Mouse (Mus musculus) MEL (cell line): ENCODE data around the gene Opcml. TPM values are rescaled to one million over a fixed set of nuclear protein-coding genes. Genes with fewer than 3 reads are reported as not detected.

Source experiments
- DNase-seq: peaks from one replicate; pipeline ENCODE4 v3.0.0; 2011; ENCODE audit warnings: low read depth, low spot score
- H3K27ac ChIP-seq: 2 replicates; pipeline ENCODE4 v1.5.1; 2012; ENCODE audit warnings: low read depth, mild to moderate bottlenecking, control low read depth, low read length, moderate library complexity; ENCODE audit not compliant: control insufficient read depth
- H3K27me3 ChIP-seq, 2 experiments: fragments of 150-350 bp in 1 of 2; sonication (generic) in 1 of 2; 2 replicates each; pipeline ENCODE4 v1.6.1; 2012; ENCODE audit warnings: low read length in 2 of 2, mild to moderate bottlenecking in 2 of 2, improper control_type of control experiment in 1 of 2, moderate library complexity in 1 of 2; ENCODE audit not compliant: insufficient read depth in 2 of 2, control insufficient read depth in 1 of 2
- H3K36me3 ChIP-seq, 2 experiments: 2 replicates each; pipeline ENCODE4 v1.6.1; 2012 to 2014; ENCODE audit warnings: low read length in 2 of 2, improper control_type of control experiment in 1 of 2, inconsistent platforms in 1 of 2, mild to moderate bottlenecking in 1 of 2; ENCODE audit not compliant: insufficient read depth in 2 of 2, control insufficient read depth in 1 of 2
- H3K4me1 ChIP-seq, 2 experiments: fragments of 150-350 bp in 1 of 2; sonication (generic) in 1 of 2; 2 replicates each; pipeline ENCODE4 v1.6.1; 2012; ENCODE audit warnings: low read length in 2 of 2, improper control_type of control experiment in 1 of 2, mild to moderate bottlenecking in 1 of 2; ENCODE audit not compliant: insufficient read depth in 2 of 2, control insufficient read depth in 1 of 2
- H3K4me3 ChIP-seq, 2 experiments: fragments of 150-350 bp in 1 of 2; sonication (generic) in 1 of 2; 2 replicates each; pipeline ENCODE4 v1.5.1; 2012; ENCODE audit warnings: low read depth in 2 of 2, low read length in 2 of 2, mild to moderate bottlenecking in 2 of 2, moderate library complexity in 2 of 2, control low read depth in 1 of 2, improper control_type of control experiment in 1 of 2; ENCODE audit not compliant: control insufficient read depth in 1 of 2, insufficient read depth in 1 of 2
- H3K79me2 ChIP-seq: 2 replicates; pipeline ENCODE4 v1.6.1; 2012; ENCODE audit warnings: mild to moderate bottlenecking, low read length, moderate library complexity; ENCODE audit not compliant: control insufficient read depth, poor library complexity, insufficient read depth
- H3K9ac ChIP-seq: 2 replicates; pipeline ENCODE4 v1.6.1; 2012; ENCODE audit warnings: low read depth, mild to moderate bottlenecking, control low read depth, low read length, moderate library complexity; ENCODE audit not compliant: control insufficient read depth, poor library complexity, severe bottlenecking
- H3K9me3 ChIP-seq: fragments of 150-350 bp; sonication (generic); replicated peaks from 2 replicates; pipeline ENCODE4 v1.6.1; 2012; ENCODE audit warnings: mild to moderate bottlenecking, low read length, improper control_type of control experiment, moderate library complexity; ENCODE audit not compliant: insufficient read depth
- CHD1 ChIP-seq: IDR thresholded peaks from 2 replicates; pipeline ENCODE4 v1.6.1; 2012; ENCODE audit warnings: low read depth, mild to moderate bottlenecking, inconsistent platforms, low read length, improper control_type of control experiment
- ETS1 ChIP-seq: IDR thresholded peaks from 2 replicates; pipeline ENCODE4 v1.6.1; 2012; ENCODE audit warnings: low read depth, mild to moderate bottlenecking, inconsistent platforms, low read length, improper control_type of control experiment, moderate library complexity
- GABPA ChIP-seq: IDR thresholded peaks from 2 replicates; pipeline ENCODE4 v1.6.1; 2012; ENCODE audit warnings: low read depth, mild to moderate bottlenecking, inconsistent platforms, low read length, improper control_type of control experiment, moderate library complexity
- GATA1 ChIP-seq: IDR thresholded peaks from 2 replicates; pipeline ENCODE4 v1.6.1; 2011; ENCODE audit warnings: low read depth, low read length, improper control_type of control experiment
- JUND ChIP-seq: IDR thresholded peaks from 2 replicates; pipeline ENCODE4 v1.6.1; 2011; ENCODE audit warnings: low read depth, mild to moderate bottlenecking, improper control_type of control experiment, low read length
- KAT2A ChIP-seq: conservative IDR thresholded peaks from 2 replicates; pipeline ENCODE4 v1.6.1; 2012; ENCODE audit warnings: low read depth, low read length, improper control_type of control experiment, inconsistent platforms
- MAFK ChIP-seq: IDR thresholded peaks from 2 replicates; pipeline ENCODE4 v1.6.1; 2011; ENCODE audit warnings: low read depth, mild to moderate bottlenecking, low read length, improper control_type of control experiment, borderline replicate concordance
- MAX ChIP-seq: IDR thresholded peaks from 2 replicates; pipeline ENCODE4 v1.6.1; 2011; ENCODE audit warnings: low read length, improper control_type of control experiment
- MAZ ChIP-seq: IDR thresholded peaks from 2 replicates; pipeline ENCODE4 v1.6.1; 2012; ENCODE audit warnings: low read depth, mild to moderate bottlenecking, inconsistent platforms, low read length, improper control_type of control experiment
- MEF2A ChIP-seq: IDR thresholded peaks from 2 replicates; pipeline ENCODE4 v1.6.1; 2014; ENCODE audit warnings: low read depth, mild to moderate bottlenecking, inconsistent platforms, low read length, improper control_type of control experiment; ENCODE audit not compliant: poor library complexity, insufficient replicate concordance, severe bottlenecking; ENCODE audit errors: extremely low read depth
- MXI1 ChIP-seq: IDR thresholded peaks from 2 replicates; pipeline ENCODE4 v1.6.1; 2011; ENCODE audit warnings: mild to moderate bottlenecking, low read depth, low read length, improper control_type of control experiment
- MYB ChIP-seq: IDR thresholded peaks from 2 replicates; pipeline ENCODE4 v1.6.1; 2011; ENCODE audit warnings: mild to moderate bottlenecking, low read depth, low read length, improper control_type of control experiment
- MYC ChIP-seq: IDR thresholded peaks from 2 replicates; pipeline ENCODE4 v1.6.1; 2011; ENCODE audit warnings: low read depth, mild to moderate bottlenecking, low read length, improper control_type of control experiment, moderate library complexity
- NELFE ChIP-seq: IDR thresholded peaks from 2 replicates; pipeline ENCODE4 v1.6.1; 2011; ENCODE audit warnings: low read depth, low read length, improper control_type of control experiment
- NRF1 ChIP-seq: IDR thresholded peaks from 2 replicates; pipeline ENCODE4 v1.6.1; 2014; ENCODE audit warnings: low read depth, mild to moderate bottlenecking, inconsistent platforms, low read length, improper control_type of control experiment, moderate library complexity; ENCODE audit not compliant: poor library complexity, insufficient read depth, severe bottlenecking
- POLR2AphosphoS2 ChIP-seq: IDR thresholded peaks from 2 replicates; pipeline ENCODE4 v1.6.1; 2011; ENCODE audit warnings: low read length, improper control_type of control experiment
- POLR2AphosphoS5 ChIP-seq: IDR thresholded peaks from 2 replicates; pipeline ENCODE4 v1.6.1; 2012; ENCODE audit warnings: low read depth, borderline replicate concordance, mild to moderate bottlenecking, inconsistent platforms, low read length, moderate library complexity, mixed read lengths
- RAD21 ChIP-seq: IDR thresholded peaks from 2 replicates; pipeline ENCODE4 v1.6.1; 2011; ENCODE audit warnings: mild to moderate bottlenecking, low read depth, low read length, improper control_type of control experiment
- RCOR1 ChIP-seq: IDR thresholded peaks from 2 replicates; pipeline ENCODE4 v1.6.1; 2012; ENCODE audit warnings: low read depth, mild to moderate bottlenecking, inconsistent platforms, low read length, improper control_type of control experiment
- SIN3A ChIP-seq: IDR thresholded peaks from 2 replicates; pipeline ENCODE4 v1.6.1; 2012; ENCODE audit warnings: low read length, improper control_type of control experiment, inconsistent platforms
- TBP ChIP-seq: IDR thresholded peaks from 2 replicates; pipeline ENCODE4 v1.8.0; 2011; ENCODE audit warnings: low read depth, low read length, improper control_type of control experiment
- TCF12 ChIP-seq: IDR thresholded peaks from 2 replicates; pipeline ENCODE4 v1.6.1; 2014; ENCODE audit warnings: low read depth, mild to moderate bottlenecking, inconsistent platforms, low read length, improper control_type of control experiment, moderate library complexity
- UBTF ChIP-seq: IDR thresholded peaks from 2 replicates; pipeline ENCODE4 v1.6.1; 2012; ENCODE audit warnings: low read depth, mild to moderate bottlenecking, inconsistent platforms, low read length, improper control_type of control experiment, moderate library complexity, borderline replicate concordance; ENCODE audit not compliant: insufficient read depth
- USF1 ChIP-seq: IDR thresholded peaks from 2 replicates; pipeline ENCODE4 v1.6.1; 2014; ENCODE audit warnings: low read depth, mild to moderate bottlenecking, inconsistent platforms, low read length, improper control_type of control experiment, moderate library complexity
- ZC3H11A ChIP-seq: IDR thresholded peaks from 2 replicates; pipeline ENCODE4 v1.6.1; 2012; ENCODE audit warnings: low read depth, mild to moderate bottlenecking, inconsistent platforms, low read length, improper control_type of control experiment
- ZKSCAN1 ChIP-seq: IDR thresholded peaks from 2 replicates; pipeline ENCODE4 v1.6.1; 2012; ENCODE audit warnings: low read depth, mild to moderate bottlenecking, inconsistent platforms, low read length, improper control_type of control experiment, moderate library complexity
- ZNF384 ChIP-seq: IDR thresholded peaks from 2 replicates; pipeline ENCODE4 v1.6.1; 2012; ENCODE audit warnings: low read depth, mild to moderate bottlenecking, inconsistent platforms, low read length, improper control_type of control experiment
- polyA plus RNA-seq, 2 experiments: library from polyadenylated mRNA; stranded (reverse) in 1 of 2; unstranded in 1 of 2; fragments of >175 nt in 1 of 2; fragments of >200 nt in 1 of 2; gene quantifications; 2 replicates each; pipeline versions ENCODE4 v1.2.1 to v1.2.4; 2012; ENCODE audit warnings: low replicate concordance in 2 of 2, low read depth in 1 of 2; ENCODE audit not compliant: insufficient read length in 2 of 2, insufficient read depth in 1 of 2, missing spikeins in 1 of 2
- total RNA-seq: library from RNA; depleted of rRNA; stranded (reverse); fragments of 300-350 nt; gene quantifications from 2 replicates; pipeline ENCODE4 v1.2.3, GENCODE M21; 2012

Opcml gene
- total and polyA plus RNA-seq, 3 experiments = not detected

DNA sequence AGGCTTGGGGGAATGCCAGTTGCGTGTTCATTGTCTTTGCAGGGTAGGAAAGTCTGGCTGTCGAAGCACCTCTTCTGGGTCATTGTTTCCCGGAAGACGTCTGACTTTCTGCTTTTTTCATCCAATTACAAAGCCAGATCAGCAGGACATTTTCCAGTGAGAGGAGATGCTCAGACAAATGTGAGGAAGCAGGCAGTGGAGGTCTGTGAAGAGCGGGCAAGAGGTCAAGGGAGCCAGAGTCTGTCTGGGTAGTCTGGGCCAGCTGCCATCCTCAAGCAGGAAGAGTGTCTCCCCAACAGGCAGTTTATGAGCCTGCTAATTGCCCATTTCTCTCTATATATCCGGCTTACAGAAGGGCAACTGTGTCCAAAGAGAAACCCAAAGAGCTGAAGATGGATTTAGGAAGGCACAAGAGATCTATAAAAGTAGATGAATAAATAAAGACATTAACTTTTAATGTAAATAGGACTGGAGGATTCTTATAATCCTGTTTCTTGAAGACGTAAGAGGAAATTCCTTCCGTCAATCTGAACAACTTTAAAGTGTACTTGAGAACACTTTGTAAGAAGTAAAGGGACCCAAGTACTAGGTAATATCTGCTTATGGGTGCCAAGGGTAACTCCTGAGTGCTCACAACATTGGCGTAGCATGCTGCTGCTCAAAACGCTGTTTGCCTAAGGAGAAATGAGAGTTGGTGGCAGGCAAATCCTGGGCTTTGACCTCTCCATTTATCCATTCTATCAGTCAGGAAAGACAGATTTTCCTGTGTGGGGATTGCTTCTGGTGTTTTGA is 941.4 kb downstream of the Opcml start (continued):
- TF ChIP-seq GATA1 = no peak
- no peak for TF ChIP-seq RCOR1
- TF ChIP-seq, all 39 proteins: peak for 0

DNA sequence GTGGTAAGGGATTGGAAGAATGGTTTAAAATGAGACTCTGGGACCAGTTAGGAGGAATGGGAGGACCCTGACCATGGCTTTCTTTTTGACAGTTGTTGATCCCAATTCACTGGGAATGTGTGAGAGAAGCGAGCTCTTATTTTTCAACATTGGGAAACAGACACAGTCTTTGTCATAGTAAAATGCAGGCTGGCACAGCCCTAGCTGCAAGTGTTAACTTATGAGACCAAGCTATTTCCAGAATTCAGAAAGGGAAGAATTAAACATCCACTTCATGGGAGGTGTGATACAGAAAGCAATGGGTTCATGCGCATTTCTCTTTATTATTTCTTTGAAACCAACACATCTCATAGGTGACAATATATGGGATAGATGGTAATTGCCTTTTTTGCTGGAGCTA is 947.4 kb downstream of the Opcml start:
- H3K9me3 ChIP-seq = no peaks in the 10 kb centered on the region
- no peak for TF ChIP-seq MAX
- TF ChIP-seq MAZ = no peak
- no peak for TF ChIP-seq MYB
- no peak for TF ChIP-seq GATA1
- TF ChIP-seq SIN3A = no peak
- TF ChIP-seq MAFK = no peak
- TF ChIP-seq NRF1 = no peak
- no peak for TF ChIP-seq NELFE
- TF ChIP-seq ZC3H11A = no peak
- TF ChIP-seq UBTF = no peak
- no peak for TF ChIP-seq MXI1
- TF ChIP-seq TCF12 = no peak
- TF ChIP-seq USF1 = no peak
- TF ChIP-seq, all 39 proteins: peak for 0
- DNase-seq = no peak

DNA sequence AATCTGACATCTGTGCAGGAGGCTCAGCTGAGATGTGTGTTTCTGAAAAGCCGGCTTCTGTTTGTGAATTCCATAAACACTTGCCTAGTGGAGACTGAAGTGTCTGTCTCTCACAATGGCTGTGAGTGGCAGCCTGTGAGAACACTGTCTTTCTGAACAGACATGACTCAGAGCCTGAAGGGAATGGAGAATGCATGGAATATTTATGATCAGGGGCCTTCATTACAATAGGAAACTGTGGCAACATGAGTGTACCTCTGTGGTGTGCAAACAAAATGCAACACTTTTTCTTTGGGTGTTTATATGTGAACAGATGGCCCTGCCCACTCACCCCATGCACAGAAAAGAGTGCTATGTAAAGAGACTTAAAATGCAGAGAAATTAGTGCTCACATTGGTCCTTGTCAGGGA is 947.9 kb downstream of the Opcml start:
- Histone ChIP-seq H3K27me3 (no peaks in the 10 kb centered on the region), H3K36me3 (no peaks in the 10 kb centered on the region), H3K4me1 (no peaks in the 10 kb centered on the region), H3K9ac (no peak overlapping the region), H3K9me3 (no peaks in the 10 kb centered on the region), H3K79me2 (no peaks in the 10 kb centered on the region), H3K27ac (no peak overlapping the region), H3K4me3 (no peak overlapping the region)
- no peak for DNase-seq
- TF ChIP-seq JUND = no peak
- TF ChIP-seq GABPA = no peak
- TF ChIP-seq UBTF = no peak
- TF ChIP-seq ZKSCAN1 = no peak
- TF ChIP-seq MEF2A = no peak
- TF ChIP-seq NRF1 = no peak
- no peak for TF ChIP-seq ZNF384
- no peak for TF ChIP-seq MAZ
- TF ChIP-seq GATA1 = no peak
- TF ChIP-seq TBP = no peak
- TF ChIP-seq ETS1 = no peak
- no peak for TF ChIP-seq RAD21
- no peak for TF ChIP-seq POLR2AphosphoS5
- TF ChIP-seq POLR2AphosphoS2 = no peak
- no peak for TF ChIP-seq NELFE
- TF ChIP-seq RCOR1 = no peak
- TF ChIP-seq KAT2A = no peak
- TF ChIP-seq MYC = no peak
- no peak for TF ChIP-seq CHD1
- TF ChIP-seq ZC3H11A = no peak

More for the DNA sequence above, 947.4 kb downstream of the Opcml start:
- Histone ChIP-seq H3K9ac (no peak overlapping the region), H3K4me3 (no peak overlapping the region), H3K4me1 (no peaks in the 10 kb centered on the region), H3K36me3 (no peaks in the 10 kb centered on the region), H3K79me2 (no peaks in the 10 kb centered on the region), H3K27me3 (no peaks in the 10 kb centered on the region), H3K27ac (no peak overlapping the region)
